Mouse (Mus musculus): ENCODE results near the gene Mchr1.

DNA sequence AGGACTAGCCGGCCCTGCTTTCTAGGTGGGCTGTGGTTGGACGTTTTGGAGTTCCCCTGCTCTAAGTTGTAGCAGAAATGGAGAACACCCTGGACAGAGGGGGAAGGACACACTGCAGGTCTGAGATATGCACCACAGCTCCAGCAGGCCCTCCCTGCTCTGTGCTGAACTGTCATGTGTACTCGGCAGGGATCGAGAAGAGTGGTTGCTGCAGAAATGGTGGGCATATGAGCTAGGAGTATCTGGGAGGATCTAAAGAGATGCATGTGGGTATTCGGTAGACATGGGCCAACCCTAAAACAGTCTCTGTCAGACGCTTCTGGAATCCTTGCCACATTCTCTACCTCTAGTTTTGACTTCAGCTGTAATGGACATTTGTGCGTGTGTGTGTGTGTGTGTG is 4.0 kb upstream of the Mchr1 start:
- TF ChIP-seq CTCF (IDR thresholded peaks at IDR 0.05): no peak
- no peak for TF ChIP-seq POLR2A (IDR thresholded peaks at IDR 0.05; ENCODE audit: insufficient read depth, low read depth, low read length)
- no peak for TF ChIP-seq EP300 (IDR thresholded peaks at IDR 0.05; ENCODE audit: insufficient read depth, low read depth, low read length)

Data from heart, adult 2 months (tissue).